Mouse (Mus musculus): ENCODE results near the gene Gm8765. TPM values are rescaled to one million over a fixed set of nuclear protein-coding genes. Genes with fewer than 3 reads are reported as not detected.
"Not testable (repeated sequence)": the region's sequence is repeated elsewhere in the genome, so short reads cannot be mapped to it uniquely, and the experiment has no call there.

Gm8765 gene
- not detected for polyA plus RNA-seq (2017; shearing (Covaris generic))

GRCm38 (mm10) chr13:50698012-50698411 lies at the start of gene Gm8765:
Gene Gm8765, plus strand, starts transcription at chr13:50698312.
- ATAC-seq = not testable (repeated sequence)

GRCm38 (mm10) chr13:50648771-50649170 lies 49.3 kb upstream of the Gm8765 start:
- ATAC-seq = not testable (repeated sequence)

GRCm38 (mm10) chr13:50750282-50750681 lies 52.2 kb downstream of the Gm8765 start:
- not testable (repeated sequence) for ATAC-seq

- ATAC-seq = no peak
Observed at GRCm38 (mm10) chr13:50751732-50752131, 53.6 kb downstream of the Gm8765 start.

GRCm38 (mm10) chr13:50752961-50753360 lies 54.8 kb downstream of the Gm8765 start:
- ATAC-seq = not testable (repeated sequence)

Other genes with a start within 250 kb of the Gm8765 start
- gene Nutm2, start 231.0 kb upstream of the Gm8765 start, polyA plus RNA-seq (2017; shearing (Covaris generic)) = not detected
- not detected for gene Gm904, start 55.1 kb upstream of the Gm8765 start, polyA plus RNA-seq (2017; shearing (Covaris generic))